Mouse (Mus musculus) small intestine, adult 2 months (tissue): ENCODE measurements around the gene C1qtnf1.

Experiments
- CTCF ChIP-seq: fragments of 200-500 bp; IDR thresholded peaks from 2 replicates; pipeline ENCODE4 v1.5.1; 2012; ENCODE audit warnings: low read depth, mild to moderate bottlenecking, control low read depth, inconsistent platforms, low read length, moderate library complexity, mixed read lengths; ENCODE audit not compliant: insufficient replicate concordance, insufficient read length; ENCODE audit errors: extremely low read depth
- POLR2A ChIP-seq: fragments of 200-500 bp; IDR thresholded peaks from 2 replicates; pipeline ENCODE4 v1.6.1; 2012; ENCODE audit warnings: low read depth, mild to moderate bottlenecking, control low read depth, inconsistent platforms, low read length, moderate library complexity

DNA sequence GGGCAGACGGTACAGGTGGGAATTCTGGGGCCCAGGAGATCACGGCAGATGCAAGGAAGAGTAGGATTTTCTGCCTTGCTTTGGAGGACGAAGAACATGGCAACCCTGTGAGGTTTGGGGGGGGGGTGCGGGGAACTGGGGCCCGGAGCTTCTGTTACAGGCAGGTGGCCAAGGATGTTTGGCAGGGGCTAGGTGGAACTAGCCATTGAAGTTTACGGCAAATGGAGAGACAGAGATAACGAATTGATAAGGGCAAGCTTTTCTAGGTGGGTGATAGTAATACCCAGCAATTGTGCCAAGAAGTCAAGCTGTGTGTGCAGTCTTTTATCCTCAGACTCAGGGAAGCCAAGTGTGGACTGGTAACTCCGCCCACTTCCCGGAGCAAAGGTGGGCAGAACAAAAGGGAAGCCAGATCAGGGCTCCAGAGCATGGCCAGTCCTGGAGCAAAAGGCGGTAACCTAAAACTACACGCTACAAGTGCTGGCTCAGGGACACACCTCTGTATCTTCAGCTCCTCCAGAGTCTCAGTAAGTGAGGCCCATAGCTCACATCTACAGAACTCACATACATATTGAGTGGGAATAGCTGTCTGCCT lies 39.5 kb downstream of the C1qtnf1 start:
- TF ChIP-seq CTCF (no peak), POLR2A (no peak)
